Mouse (Mus musculus) kidney, postnatal 0 days (tissue): Measurements from ENCODE around the gene Slf2. TPM values are rescaled to one million over a fixed set of nuclear protein-coding genes. Genes with fewer than 3 reads are reported as not detected.

ENCODE experiments used
- ATAC-seq: fragments of 200-750 bp; cut with Nextera tagmentation; replicated peaks from 2 replicates; pipeline ENCODE4 v1.8.0; 2017; ENCODE audit warnings: low read depth, moderate number of reproducible peaks, moderate TSS enrichment, moderate library complexity; ENCODE audit not compliant: low FRiP score
- DNase-seq: peaks from one replicate; pipeline ENCODE4 v3.0.0-alpha.2; 2016; ENCODE audit warnings: low spot score
- H3K27ac ChIP-seq: fragments of 300-500 bp; sonication (generic); 2 replicates; pipeline ENCODE4 v1.5.1; 2014; ENCODE audit warnings: mild to moderate bottlenecking
- H3K27me3 ChIP-seq: fragments of 300-500 bp; sonication (generic); 2 replicates; pipeline ENCODE4 v1.6.1; 2014; ENCODE audit warnings: low read length, mixed read lengths; ENCODE audit not compliant: insufficient read depth
- H3K36me3 ChIP-seq: fragments of 300-500 bp; sonication (generic); 2 replicates; pipeline ENCODE4 v1.6.1; 2014; ENCODE audit warnings: low read length, mixed read lengths; ENCODE audit not compliant: insufficient read depth
- H3K4me1 ChIP-seq: fragments of 300-500 bp; sonication (generic); replicated peaks from 2 replicates; pipeline ENCODE4 v1.6.1; 2014; ENCODE audit warnings: antibody characterized with exemption, low read length, mixed read lengths; ENCODE audit not compliant: insufficient read depth
- H3K4me2 ChIP-seq: fragments of 300-500 bp; sonication (generic); 2 replicates; pipeline ENCODE4 v1.6.1; 2014; ENCODE audit warnings: mild to moderate bottlenecking, low read length, moderate library complexity, mixed read lengths
- H3K4me3 ChIP-seq: fragments of 300-500 bp; sonication (generic); replicated peaks from 2 replicates; pipeline ENCODE4 v1.5.1; 2014; ENCODE audit warnings: low read depth, low read length
- H3K9ac ChIP-seq: fragments of 300-500 bp; sonication (generic); 2 replicates; pipeline ENCODE4 v1.6.1; 2014; ENCODE audit warnings: low read depth, low read length
- H3K9me3 ChIP-seq: fragments of 300-500 bp; sonication (generic); replicated peaks from 2 replicates; pipeline ENCODE4 v1.6.1; 2016; ENCODE audit warnings: low read length, inconsistent platforms, mixed read lengths
- CTCF ChIP-seq: IDR thresholded peaks from 2 replicates; pipeline ENCODE4 v1.5.1; 2016; ENCODE audit warnings: antibody characterized with exemption, low read depth, mild to moderate bottlenecking, moderate library complexity
- WGBS: fragments of 180-500 bp; shearing (Covaris S2); extraction: QIAGEN DNeasy Blood & Tissue Kit; methylation state at CpG from one replicate; pipeline ENCODE4 v1.1.7; 2014; 5-methylcytosine and 5-hydroxymethylcytosine counted together
- polyA plus RNA-seq: library from polyadenylated mRNA; unstranded; fragments of >200 nt; fragmentation: Nextera tagmentation; extraction: Ambion mirVana; gene quantifications from 2 replicates; pipeline ENCODE4 v1.2.1, GENCODE M21; 2015

Gene Slf2
- polyA plus RNA-seq, 1 experiment from 2014 or later = 19.4 TPM

DNA sequence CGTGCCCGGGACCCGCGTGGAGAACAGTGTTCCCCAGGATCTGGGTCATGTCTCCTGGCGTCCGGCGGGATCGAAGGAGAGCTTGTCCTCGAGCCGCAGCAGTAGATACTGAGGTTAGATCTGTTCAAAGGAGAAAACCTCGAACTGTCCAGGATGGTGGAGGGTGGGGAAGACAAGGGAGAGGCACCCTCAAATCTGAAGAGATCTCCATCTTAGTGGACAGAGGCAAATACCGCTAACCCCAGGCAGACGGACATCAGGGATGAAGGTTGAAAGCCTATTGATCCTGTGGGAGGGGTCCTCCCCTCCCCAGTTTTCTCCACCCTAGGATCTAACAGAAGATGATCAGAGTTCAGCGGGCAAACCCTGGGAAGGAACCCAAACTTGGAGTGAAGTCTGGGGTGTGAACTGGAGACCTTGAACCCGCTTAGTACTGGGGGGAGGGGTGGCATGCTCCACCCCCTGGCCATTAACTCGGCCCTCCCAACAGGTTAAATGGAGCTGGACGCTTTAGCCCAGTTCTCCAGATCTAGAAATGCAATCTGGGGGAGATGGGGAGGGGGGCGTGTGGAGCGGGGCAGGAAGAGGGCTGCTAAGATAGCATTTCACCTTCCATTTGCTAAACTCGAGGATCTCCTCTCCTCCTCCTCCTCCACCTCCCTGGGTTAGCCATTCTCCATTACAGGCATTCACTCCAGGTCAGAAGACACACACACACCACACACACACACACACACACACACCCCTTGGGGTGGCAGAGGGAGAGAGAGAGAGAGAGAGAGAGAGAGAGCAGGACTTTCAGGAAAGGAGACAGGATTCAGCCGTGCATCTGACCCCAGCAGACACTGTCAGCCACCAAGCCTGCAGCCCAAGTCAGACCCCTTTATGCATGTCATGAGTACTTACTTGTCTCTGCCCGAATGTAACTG, 58.9 kb downstream of the Slf2 start:
- WGBS = 6% methylated on average over 22 of the region's 22 CpGs
- no peaks in the 10 kb centered on the region for H3K27me3 ChIP-seq
- H3K9ac ChIP-seq = peak overlapping the region; percentile 73
- DNase-seq = peak; percentile 46
- 0 out of 2 replicates have a peak, but pooled peaks cover 3% of the 10 kb centered on the region for H3K36me3 ChIP-seq
- no peaks in the 10 kb centered on the region for H3K9me3 ChIP-seq
- peak overlapping the region; percentile 97 for H3K4me2 ChIP-seq
- ATAC-seq = 0 out of 2 replicates have a peak, but pooled peaks have one; percentile 7
- H3K4me3 ChIP-seq = peak overlapping the region; percentile 64
- H3K27ac ChIP-seq = peak overlapping the region; percentile 44; the same call in 1 of the 2 replicates
- TF ChIP-seq CTCF = no peak
- H3K4me1 ChIP-seq = 0 out of 2 replicates have a peak, but pooled peaks cover 17% of the 10 kb centered on the region

DNA sequence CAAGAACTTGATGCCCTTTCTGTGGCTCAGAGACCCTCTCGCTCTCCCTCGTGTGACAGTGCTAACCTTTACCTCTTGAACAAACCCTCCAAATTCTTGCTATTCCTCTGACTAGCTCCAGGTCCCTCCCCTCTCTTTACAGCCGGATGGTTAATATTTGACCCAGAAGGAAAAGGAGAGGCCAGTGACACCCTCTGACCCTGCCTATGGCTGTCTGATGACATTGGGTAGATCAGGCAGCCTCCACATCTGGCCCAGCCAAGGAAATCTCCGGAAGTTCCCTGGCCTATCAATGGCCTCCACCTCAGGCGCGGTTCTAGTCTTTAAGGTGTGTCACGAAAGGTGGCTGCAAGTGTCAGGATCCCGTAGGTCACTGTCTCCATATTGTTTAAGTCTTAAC, 60.1 kb downstream of the Slf2 start:
- Histone ChIP-seq H3K9me3 (no peaks in the 10 kb centered on the region), H3K4me1 (0 out of 2 replicates have a peak, but pooled peaks cover 17% of the 10 kb centered on the region), H3K36me3 (0 out of 2 replicates have a peak, but pooled peaks cover 3% of the 10 kb centered on the region), H3K4me3 (no peak overlapping the region), H3K27me3 (no peaks in the 10 kb centered on the region), H3K9ac (no peak overlapping the region), H3K4me2 (no peak overlapping the region), H3K27ac (0 out of 2 replicates have a peak overlapping the region, but pooled peaks have one; percentile 28)
- WGBS = 68% methylated on average over 8 of the region's 8 CpGs
- DNase-seq = peak; percentile 38
- TF ChIP-seq CTCF = no peak
- 0 out of 2 replicates have a peak, but pooled peaks have one; percentile 27 for ATAC-seq

DNA sequence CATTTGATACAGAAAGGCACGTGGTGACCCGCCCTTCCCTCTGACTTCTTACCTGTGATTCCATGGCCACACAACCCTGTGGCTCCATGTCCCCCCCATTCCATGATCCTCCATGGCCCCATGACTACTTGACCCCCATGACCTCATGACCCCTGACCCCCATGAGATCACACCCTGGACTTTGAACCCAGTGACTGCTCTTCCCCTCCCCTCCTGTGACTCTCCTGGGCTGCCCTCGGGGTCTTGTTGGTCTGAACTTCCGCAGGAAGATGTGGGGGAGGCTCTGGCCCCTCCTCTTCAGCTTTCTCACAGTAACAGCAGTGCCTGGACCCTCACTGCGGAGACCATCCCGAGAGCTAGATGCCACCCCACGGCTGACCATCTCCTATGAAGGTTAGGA, 61.3 kb downstream of the Slf2 start:
- Histone ChIP-seq H3K4me2 (no peak overlapping the region), H3K27me3 (no peaks in the 10 kb centered on the region), H3K9me3 (no peaks in the 10 kb centered on the region), H3K4me1 (0 out of 2 replicates have a peak, but pooled peaks cover 17% of the 10 kb centered on the region), H3K27ac (no peak overlapping the region), H3K36me3 (0 out of 2 replicates have a peak, but pooled peaks cover 3% of the 10 kb centered on the region), H3K4me3 (no peak overlapping the region), H3K9ac (no peak overlapping the region)
- WGBS = 36% methylated on average over 7 of the region's 7 CpGs
- no peak for TF ChIP-seq CTCF
- DNase-seq (no peak), ATAC-seq (no peak)

DNA sequence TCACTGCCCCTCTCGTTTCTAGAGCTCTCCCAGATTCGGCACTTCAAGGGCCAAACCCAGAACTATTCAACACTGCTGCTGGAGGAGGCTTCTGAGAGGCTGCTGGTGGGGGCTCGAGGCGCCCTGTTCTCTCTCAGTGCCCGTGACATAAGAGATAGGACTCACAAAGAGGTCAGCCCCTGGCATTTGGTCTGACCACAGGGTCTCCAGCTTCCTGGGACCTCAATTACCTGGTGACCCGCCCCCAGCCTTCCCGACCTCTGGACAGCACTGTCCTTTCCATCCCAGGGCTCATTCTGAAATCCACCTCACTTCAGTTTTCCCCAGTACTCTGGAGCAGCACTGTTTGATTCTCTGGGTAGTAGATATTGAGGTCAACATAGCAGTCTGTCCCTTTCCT, 61.8 kb downstream of the Slf2 start:
- 0 out of 2 replicates have a peak, but pooled peaks cover 3% of the 10 kb centered on the region for H3K36me3 ChIP-seq
- DNase-seq (no peak), ATAC-seq (no peak)
- no peak overlapping the region for H3K9ac ChIP-seq
- WGBS = 55% methylated on average over 7 of the region's 7 CpGs
- no peaks in the 10 kb centered on the region for H3K9me3 ChIP-seq
- TF ChIP-seq CTCF = no peak
- H3K27ac ChIP-seq = no peak overlapping the region
- 0 out of 2 replicates have a peak, but pooled peaks cover 17% of the 10 kb centered on the region for H3K4me1 ChIP-seq
- H3K4me2 ChIP-seq = no peak overlapping the region
- H3K27me3 ChIP-seq = no peaks in the 10 kb centered on the region
- H3K4me3 ChIP-seq = no peak overlapping the region

DNA sequence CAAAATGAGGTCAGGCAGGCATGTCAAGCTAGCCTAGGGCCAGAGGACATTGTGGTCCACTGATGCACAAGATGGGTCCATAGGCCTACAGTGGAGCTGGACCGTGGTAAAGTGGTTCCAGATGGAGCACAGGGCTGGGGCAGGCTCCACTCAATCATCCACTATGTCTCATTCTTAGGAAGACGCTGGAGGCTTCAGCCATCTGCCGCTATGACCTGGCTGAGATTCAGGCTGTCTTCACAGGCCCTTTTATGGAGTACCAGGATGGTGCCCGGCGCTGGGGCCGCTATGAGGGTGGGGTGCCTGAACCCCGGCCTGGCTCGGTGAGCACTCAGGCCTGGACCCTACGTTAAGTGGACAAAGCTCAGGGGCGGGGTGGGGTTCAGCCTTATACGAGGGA, 66.8 kb downstream of the Slf2 start:
- 89% methylated on average over 11 of the region's 11 CpGs for WGBS
- Histone ChIP-seq H3K27ac (no peak overlapping the region), H3K36me3 (peaks cover 18% of the 10 kb centered on the region; the same call in 1 of the 2 replicates), H3K4me1 (no peaks in the 10 kb centered on the region), H3K9me3 (no peaks in the 10 kb centered on the region), H3K27me3 (no peaks in the 10 kb centered on the region), H3K4me2 (no peak overlapping the region), H3K4me3 (no peak overlapping the region), H3K9ac (no peak overlapping the region)
- no peak for TF ChIP-seq CTCF
- ATAC-seq (no peak), DNase-seq (no peak)

DNA sequence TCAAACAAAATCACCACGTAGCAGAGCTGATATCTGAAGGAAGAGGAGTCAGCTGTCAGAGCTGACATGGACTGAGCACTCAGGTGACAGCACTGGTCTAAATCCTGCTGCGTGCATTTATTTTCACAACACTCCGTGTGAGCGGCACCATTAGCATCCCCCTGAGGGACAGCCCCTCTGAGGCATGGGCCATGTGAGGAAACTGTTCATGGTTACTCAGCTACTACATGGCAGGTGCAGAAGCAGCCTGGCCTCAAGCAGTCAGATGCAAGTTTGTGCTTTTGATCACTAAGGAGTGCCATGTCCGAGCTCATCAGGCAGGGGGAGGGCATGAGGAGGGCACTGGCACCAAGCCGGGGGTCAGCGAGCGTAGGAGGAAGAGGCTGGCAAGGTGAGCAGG, 68.7 kb downstream of the Slf2 start:
- Histone ChIP-seq H3K9ac (no peak overlapping the region), H3K36me3 (peaks cover 23% of the 10 kb centered on the region; the same call in 1 of the 2 replicates), H3K4me3 (no peak overlapping the region), H3K27ac (no peak overlapping the region), H3K9me3 (no peaks in the 10 kb centered on the region), H3K27me3 (no peaks in the 10 kb centered on the region), H3K4me2 (no peak overlapping the region), H3K4me1 (no peaks in the 10 kb centered on the region)
- ATAC-seq (no peak), DNase-seq (no peak)
- no peak for TF ChIP-seq CTCF
- 89% methylated on average over 8 of the region's 8 CpGs for WGBS
